Mouse (Mus musculus) erythroblast, embryonic 14.5 days (primary cell): ENCODE data around the gene Fgf14.

Experiments
- GATA1 ChIP-seq: IDR thresholded peaks from 2 replicates; pipeline ENCODE4 v1.6.1; 2012; ENCODE audit warnings: low read length, inconsistent platforms, mixed read lengths
- TAL1 ChIP-seq: IDR thresholded peaks from 3 replicates; pipeline ENCODE4 v1.6.1; 2012; ENCODE audit warnings: low read length, inconsistent platforms, mixed read lengths

GRCm38 (mm10) chr14:124512009-124512408, 164.9 kb downstream of the Fgf14 start:
- TF ChIP-seq TAL1: no peak
- TF ChIP-seq GATA1: no peak
